Mouse (Mus musculus) heart, postnatal 4 days (tissue): ENCODE data around the gene Peak1. TPM values are rescaled to one million over a fixed set of nuclear protein-coding genes. Genes with fewer than 3 reads are reported as not detected.

Source experiments
- DNase-seq: peaks from one replicate; pipeline ENCODE4 v3.0.0; 2021
- total RNA-seq, 2 experiments: library from RNA; stranded (reverse); gene quantifications; 2 replicates each; pipeline ENCODE4 v1.2.3; 2021

Peak1 gene
- total RNA-seq, 2 experiments from 2014 or later = 49.2 to 55.0 TPM

DNA sequence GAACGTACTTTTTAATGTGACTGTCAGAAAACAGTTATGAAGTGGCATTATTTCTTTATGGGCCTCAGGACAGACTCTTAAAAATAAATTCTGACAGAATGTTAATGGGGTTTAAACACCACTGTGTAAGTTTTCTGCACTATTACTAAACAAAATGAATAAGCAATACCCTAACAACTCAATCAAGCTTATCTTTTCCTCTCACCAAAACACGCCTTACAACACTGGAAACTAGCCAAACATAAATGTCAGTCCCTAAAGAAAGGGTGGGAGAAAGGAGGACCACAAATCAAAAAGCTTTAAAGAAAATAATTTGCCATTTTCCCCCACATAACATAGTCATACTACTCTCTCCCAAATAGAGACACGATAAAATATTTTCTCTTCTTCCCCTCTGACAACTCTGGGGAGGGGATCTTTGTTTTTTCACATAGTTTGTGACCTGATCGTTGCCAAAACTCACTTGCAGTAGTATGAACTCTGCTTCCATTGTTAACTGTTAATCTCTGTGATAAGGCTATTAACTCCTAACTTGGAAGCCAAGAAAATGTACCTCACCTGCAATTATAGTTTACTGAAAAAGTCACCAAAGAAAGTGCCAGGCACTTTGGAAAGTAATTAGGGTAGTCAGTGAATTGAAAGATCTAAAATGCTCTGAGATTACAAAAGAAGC, 1.8 kb downstream of the Peak1 start:
- DNase-seq = no peak

DNA sequence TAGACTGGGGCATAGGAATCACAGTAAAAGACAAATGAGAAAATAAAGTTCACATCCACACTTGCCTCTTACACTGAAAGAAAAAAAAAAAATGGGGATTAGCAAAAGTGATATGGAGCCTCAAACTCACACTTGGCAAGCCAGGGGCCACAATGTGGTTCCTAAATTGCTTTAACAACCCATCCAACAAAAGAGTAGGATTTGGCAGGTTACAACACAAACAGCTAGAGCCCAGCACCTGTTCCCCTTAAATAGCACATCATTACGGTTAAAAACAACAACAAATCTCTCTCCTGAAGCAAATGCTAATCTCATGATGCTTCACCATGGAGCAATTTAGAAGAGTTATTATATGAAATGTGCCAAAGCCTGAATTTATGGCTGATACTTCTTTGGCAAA, 2.5 kb downstream of the Peak1 start:
- no peak for DNase-seq

DNA sequence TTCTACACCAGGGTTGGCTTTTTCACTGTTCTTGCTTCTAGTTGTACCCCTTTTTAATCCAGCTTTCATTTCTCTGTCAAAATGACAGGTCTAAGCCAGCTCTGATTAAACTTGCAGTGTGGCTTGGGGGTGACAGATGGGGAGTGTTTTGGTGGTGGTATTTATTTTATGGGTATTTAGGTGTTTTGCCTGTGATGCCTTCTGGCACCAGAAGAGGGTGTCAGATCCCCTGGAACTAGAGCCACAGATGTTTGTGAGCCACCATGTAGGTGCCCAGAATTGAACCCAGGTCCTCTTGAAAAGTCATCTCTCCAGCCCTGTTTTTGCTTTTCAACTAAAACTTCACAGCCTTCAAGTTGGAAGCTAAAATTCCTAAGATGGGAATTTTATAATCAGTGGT, 3.5 kb downstream of the Peak1 start:
- no peak for DNase-seq

DNA sequence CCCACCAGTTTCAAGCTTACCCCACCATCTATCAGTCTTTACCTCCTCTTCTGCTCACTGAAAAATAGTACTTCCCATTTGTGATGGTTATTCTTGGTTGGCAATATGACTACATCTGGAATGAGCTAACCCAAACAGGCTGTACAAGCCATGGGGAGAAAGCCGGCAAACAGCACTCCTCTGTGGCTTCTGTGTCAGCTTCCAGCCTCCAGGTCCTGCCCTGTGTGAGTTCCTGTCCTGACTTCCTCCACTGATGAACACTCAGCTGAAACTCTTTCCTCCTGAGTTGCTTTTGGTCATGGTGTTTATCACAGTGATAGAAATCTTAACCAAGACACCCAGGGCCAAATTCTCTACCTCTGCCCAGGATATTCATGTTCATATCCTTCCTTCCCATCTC, 5.2 kb downstream of the Peak1 start:
- DNase-seq = no peak

DNA sequence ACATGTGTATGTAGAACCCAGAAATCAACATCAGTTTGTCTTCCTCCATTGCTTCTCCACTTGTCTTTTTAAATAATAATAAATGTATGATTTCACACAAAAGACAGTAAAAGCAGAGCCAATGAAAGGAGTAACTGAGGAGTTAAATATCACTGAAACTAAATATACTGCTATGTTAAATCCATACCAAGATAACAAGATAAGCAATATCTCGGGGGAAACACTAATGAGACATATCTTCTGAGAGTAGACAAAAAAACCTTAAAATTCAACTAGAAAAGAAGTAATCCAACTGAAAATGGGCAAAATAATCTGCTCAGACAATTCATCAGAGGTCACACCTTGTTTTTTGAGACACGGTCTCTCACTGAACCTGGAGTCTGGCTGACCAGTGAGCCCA, 7.9 kb downstream of the Peak1 start:
- DNase-seq = no peak

DNA sequence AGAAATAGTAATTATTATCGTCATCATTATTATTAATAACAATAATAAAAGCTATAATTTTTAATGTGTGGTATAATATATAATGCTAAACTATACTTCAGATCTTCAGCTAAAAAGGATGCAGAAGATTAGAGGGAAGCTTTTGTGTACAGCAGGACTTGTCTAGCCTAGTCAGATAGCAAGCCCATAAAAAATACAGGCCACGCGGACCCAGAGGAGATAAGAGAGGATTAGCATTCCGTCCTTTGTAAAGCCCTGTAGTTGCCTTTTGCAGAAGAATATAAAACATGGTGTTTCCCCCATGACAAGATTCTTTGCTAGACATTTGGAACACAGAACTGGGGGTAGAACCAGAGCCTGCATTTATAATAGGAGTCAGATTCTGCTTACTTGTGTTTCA, 13.2 kb downstream of the Peak1 start:
- DNase-seq = no peak

DNA sequence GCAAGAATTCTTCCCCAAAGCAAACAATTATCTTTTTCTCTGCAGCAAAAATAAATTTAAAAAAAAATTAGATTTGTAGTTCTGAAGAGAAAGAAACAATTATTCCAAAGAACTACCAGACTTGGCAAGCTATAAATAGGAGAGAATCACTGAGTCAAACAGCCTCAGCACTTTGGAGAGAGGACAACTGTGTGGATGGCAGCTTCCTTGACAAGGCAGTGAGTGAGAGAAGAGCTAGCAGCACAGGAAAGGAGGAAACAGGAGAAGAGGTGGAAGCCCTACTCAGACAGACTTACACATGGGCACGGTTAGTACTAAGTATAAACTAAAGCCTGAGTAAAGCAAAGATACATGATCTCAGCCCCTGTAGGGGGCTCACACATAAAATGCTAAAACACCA, 21.6 kb downstream of the Peak1 start:
- no peak for DNase-seq

DNA sequence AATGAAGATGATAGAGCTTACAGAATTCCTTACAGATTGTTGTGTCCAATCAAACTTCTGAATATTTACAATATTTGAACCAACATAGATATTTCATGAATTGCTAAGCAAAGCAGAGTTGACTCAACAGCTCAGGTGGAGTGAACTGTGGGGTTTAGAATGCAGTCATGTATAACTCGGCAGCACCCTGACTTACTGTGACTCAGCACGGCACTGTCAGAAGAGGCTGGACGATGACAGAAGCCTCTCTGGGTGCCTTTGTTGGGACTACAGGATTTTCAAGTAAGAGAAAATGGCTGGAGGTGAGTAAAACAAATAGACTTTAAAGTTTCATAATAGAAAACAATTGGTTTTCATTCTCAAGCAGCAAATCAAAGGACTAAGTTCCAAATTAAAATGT, 25.0 kb downstream of the Peak1 start:
- DNase-seq = no peak

DNA sequence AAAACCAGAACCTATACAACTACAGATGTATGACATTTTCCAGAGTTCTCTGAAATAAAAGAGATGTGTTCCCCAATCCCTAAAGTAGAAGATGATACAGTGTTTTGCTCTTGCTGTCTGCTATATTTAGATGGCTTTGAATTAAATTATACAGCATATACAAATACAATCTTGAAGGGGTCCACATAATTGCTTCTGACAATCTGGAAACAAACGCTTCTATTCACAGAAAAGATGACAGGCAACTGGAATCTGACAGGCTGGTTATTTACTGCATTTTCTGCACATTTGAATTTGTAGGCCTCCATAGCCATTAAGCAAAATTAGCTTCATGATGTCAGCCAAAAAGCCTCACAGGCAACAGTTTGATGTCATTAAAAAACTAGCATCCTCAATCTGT, 35.1 kb downstream of the Peak1 start:
- DNase-seq = no peak

DNA sequence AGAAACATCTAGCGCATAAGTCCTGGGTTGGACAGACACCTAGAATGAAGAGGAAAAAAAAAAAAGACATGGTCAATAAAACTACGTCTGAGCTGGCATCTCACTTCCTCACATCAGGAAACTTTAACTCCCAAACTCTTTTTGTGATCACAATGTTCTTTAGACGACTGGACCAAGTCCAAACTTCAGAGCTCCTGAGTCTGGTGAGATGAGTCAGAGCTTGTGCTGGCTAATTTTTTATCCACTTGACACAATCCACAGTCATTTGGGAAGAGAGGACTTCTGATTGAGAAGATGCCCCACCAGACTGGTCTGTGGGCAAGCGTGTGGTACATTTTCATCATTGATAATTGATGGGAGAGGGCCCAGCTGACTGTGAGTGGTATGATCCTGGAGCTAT, 43.5 kb downstream of the Peak1 start:
- DNase-seq = no peak

DNA sequence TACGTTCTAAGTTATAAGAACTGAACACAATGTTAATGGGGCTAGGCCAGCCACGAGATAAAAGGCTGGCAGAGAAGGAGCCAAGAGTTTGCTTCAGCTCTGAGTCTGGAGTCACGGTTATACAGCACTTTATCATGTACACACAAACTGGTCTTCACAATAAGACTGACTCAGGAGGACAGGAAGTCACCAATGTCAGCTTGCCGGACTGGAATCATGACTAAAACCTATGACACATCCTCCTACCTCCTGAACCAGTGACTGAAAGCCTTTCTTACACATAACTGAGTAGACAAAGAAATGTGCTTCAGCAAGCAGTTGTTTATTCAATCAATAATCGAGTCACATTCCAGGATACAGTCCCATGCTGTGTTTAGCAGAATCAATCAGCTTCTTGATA, 47.2 kb downstream of the Peak1 start:
- no peak for DNase-seq

DNA sequence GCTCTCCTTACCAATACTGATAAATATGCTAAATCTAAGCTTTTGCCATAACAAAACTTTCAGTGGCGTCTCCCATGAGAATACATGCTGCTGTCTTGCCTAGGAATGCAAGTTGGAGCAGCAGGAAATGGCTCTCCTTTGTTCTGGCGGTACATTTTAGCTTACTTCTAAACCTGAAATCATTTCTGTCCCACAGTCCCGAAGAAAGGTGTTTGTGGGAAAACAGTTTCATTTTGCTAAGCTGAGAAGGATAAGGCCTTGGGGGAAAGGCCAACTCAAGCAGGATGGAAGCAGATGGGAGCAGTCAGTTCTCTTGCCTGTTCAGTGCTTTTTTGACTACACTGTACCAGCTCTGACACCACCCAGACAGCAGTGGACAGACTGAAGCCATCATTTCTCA, 49.1 kb downstream of the Peak1 start:
- no peak for DNase-seq

DNA sequence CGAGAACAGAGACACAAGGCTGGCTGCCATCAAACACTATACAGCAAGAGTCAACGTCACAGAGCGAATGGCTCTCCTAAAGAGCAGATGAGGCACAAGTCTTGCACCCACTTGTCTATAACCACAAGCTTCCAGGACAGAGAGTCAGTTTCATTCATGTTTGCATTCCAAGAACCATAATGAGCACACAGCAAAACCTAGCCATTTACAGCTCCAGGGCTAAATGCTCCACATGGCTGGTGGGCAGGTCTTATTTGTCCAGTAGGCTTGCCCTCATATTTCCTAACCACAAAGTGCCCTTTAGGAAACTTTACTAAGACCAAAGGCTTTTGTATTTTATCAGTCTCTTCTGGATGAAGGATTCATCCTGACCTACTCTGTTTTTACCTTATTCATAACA, 54.6 kb downstream of the Peak1 start:
- DNase-seq = no peak

DNA sequence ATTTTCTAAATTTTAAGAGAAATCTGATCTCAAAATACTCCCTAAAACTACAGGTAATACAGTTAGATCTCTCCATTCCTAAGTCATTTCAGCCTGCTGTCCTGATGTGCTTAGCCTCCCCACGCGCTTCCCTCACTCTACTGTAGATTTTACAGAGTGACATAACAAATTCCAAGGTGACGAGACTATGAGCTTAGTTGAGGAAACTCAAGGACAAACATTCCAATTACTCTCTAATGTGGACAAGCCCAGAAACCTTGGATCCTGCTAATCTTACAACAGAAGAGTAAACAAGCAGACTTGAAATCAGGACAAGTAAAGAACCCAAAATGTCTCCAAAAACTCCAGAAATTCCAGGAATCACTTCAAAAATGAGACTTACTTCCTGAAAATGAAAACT, 58.6 kb downstream of the Peak1 start:
- DNase-seq = no peak

DNA sequence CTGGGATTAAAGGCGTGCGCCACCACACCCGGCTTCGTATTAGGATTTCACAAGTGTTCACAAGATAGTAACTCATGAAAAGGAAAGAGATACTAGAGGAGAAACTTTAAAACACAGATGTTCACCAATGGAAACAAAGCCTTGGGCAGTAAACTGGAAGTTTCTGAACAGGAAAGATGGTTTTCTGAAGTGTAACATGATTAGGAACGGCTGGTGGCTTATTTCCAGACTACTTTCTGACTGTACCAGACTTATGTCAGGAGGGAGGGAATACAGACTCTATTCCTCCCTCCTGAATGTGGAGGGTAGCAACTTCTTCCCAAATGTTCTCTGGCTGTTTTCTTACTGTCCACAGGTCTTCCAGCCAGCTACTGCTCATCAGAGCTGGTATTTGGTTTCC, 62.7 kb downstream of the Peak1 start:
- no peak for DNase-seq

DNA sequence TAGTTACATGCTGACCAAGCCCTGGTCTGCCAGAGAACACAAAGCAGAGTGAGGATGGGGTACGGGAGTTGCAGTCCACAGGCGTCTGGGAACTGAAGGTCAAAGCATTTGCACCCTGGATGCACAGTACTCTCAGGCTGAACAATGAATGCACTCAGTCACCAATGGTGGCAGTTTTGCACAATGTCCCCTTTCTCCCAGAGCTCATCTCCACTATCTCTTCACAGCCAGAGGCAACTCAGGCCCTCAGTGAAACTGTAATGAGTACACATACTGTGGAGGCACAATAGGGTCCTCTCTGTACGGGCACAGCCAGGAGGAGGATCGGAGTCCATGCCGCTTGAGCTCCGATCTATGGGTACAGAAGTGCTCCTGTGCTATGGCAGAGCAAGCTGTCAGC, 71.5 kb downstream of the Peak1 start:
- DNase-seq = no peak

DNA sequence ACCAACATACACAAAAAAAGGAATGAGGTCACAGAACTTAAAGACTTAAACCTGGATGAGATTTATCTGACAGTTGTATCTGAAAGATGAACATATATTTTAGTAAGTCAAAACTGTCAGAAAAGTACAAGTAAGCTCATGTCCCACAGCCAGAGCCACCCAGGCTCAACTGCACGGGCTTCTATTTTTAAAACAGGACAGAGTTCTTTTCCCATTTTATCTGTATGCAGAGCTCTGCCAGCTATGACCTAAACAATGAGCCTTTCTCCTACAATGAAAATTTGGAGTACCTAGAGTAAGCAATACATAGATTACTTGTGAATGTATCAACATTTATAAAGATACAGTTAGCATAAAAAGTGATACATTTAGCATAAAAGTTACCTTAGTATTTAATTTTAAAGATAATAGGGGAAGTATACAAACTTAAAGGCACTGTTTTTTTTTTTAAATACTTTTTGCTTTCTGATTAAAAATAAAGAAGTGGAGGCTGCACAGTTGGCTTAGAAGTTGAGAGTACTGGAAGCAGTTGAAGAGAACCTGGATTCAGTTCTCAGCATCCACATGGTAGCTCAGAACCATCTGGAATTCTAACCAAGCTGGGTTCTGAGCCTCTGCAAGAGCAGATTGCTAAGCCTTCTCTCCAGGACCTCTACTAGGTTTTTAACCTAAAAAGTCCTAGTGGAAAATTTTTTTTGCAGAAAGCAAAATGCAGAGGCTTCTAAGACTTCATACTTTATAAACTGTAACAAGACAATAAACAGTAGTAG, 78.3 kb downstream of the Peak1 start:
- DNase-seq = peak; percentile 19

DNA sequence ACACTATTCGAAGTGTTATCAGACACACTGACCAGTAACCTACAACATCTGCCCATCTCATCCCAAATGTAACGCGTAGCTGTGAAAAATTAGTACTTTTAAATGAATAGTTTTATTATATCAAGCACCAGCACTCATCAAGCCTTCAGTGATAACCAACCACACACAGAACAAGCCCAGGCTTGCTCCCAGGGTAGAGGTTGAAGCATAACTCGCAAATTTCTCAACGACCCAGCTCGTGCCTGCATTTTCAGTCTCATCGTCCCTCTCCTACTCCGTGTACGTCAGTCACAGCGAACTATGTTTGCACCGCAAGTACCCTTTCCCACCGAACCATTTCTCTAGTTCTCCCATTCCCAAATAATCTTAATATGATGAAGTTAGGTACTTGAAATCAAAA, 83.5 kb downstream of the Peak1 start:
- no peak for DNase-seq

DNA sequence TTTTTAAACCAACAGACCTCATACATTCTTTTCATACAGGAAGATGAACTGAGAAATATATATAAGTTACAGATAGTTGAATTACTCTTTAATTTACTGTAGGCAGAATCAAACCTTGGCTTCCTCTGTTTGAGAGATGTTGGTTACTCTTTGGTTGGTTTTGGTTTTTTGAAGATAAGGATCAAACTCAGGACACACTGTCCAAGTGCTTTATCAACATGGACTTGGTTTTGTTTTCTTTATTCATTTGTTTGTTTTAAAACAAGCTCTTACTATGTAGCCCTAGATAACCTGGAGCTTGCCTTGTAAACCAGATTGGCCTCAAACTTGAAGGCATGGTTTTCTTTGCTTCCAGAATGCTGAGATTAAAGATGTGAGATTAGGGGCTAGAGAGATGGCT, 85.1 kb downstream of the Peak1 start:
- no peak for DNase-seq

DNA sequence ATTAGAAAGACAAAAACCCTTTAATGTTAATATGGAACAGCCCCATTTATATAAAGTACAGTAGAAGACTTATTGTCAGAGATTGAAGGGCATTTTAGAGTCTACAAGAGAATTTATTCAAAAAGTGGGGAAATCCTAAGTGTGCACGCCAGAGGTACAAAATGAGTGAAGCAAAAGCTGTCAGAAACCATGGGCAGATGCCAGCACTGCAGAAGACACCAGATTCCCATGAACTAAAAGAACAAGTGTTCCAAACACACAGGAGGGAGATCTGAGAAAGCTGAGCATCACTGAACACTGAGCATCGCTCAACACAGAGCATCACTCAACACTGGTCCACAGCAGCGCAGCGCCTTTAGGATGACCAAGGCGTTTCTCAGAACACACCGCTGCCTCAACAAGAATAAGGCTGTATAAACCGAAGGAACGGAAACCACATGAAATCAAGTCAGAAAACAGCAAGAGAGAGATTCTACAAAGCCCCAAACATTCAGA, 91.3 kb downstream of the Peak1 start:
- no peak for DNase-seq

DNA sequence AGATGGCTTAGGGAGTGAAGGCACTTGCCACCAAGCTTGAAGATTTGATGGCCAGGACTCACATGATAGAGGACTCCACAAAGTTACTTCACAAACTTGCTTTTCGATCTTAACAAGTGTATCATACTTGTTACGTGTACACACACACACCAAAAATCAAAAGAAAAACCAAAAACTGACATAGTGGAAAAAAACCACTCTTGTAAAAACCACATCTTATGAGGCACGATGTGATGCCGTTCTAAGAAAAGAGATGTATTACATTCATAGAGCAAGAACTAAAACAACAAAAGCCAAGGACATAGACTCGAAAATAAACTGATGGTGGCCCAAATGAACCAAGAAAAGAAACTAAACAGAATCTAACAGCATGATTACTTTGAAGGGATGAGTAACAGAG, 92.1 kb downstream of the Peak1 start:
- no peak for DNase-seq

DNA sequence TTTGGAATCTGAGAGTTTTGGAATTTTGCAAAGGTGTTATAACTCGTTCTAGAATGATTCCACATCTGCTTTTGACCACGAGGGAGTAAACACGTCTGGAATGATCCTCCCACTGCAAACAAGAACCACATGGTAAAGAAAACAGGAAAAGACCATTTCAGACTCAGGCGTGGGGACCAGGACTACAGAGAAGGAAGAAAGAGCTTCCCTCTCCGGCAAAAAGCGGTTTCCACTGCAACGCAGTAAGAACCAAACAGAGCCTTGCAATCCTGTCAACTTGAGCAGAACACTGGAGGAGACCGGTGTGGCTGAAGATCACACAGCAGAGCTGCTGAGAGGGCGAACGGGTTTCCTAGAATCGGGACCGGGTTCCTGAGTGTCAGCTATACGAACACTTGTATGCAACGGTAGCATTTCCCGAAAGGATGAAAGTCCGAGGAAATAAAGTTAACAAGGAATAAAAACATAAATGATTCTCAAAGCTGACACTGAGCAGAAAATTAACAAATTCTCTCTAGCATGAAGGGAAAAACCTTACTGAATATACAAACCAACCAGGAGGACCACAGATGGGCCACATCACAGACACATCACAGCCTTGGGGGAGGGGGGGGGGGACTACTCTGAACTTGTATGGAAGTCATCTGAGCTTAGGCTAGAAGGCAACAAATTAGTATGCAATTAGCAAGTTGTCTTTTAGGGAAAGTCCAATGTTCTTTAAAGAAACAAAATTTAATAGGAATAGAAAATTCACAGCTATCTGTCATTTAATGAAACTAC, 93.1 kb downstream of the Peak1 start:
- peak; percentile 22 for DNase-seq

DNA sequence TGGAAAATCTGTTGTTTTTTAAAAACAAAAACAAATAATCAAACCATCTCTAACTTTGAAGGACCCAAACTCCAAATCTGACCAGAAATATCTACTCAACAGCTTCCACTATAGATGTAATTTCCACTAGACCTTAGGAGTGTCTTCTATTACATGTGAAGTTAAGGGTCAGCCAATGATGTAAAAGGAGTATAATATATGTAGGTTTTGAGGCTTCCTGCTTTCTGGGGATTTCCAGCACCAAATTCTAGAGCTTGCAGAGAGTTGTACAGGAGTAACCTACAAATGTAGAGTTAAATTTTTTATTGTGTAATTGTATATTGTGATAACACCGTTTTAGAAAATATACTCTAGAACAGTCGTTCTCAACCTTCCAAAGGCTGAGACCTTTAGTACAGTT, 96.6 kb downstream of the Peak1 start:
- no peak for DNase-seq

DNA sequence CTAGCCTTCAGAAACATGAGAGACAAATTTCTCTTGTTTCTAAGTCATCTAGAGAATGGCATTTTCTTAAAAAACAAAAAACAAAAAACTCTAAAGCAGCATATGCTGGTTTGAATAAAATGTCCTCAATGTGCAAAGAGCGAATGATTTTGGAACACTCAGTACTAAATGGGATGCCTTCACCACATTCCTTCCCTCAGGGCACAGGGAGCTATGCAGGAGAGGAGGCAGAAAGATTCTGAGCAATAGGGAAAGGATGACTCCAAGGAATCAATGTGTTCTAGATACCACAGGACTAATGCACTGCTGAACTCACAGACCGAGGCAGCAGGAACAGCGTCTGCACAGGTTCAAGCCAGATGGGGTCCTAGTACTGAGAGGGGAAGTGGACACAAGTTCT, 103.5 kb downstream of the Peak1 start:
- no peak for DNase-seq
